Mouse (Mus musculus): ENCODE measurements around the gene Ipo4.

Gene Ipo4

DNA sequence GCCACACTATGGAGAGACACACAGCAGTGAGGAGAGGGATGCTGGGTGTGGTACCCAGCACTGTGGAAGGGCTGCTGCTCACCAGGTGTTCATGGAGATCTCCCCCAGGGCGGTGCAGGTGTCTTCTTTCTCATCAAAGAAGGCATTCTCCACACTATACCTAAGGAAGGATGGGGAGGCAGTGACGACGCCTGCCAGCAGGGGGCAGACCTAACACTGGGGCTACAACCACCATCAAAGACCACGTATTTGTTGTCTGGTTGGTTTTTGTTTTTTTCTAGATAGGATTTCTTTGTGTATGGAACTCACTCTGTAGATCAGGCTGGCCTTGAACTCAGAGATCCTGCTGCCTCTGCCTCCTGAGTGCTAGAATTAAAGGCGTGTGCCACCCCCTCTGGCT lies 6.4 kb downstream of the Ipo4 start:
- DNase-seq (ENCODE audit: low read depth): no peak

DNA sequence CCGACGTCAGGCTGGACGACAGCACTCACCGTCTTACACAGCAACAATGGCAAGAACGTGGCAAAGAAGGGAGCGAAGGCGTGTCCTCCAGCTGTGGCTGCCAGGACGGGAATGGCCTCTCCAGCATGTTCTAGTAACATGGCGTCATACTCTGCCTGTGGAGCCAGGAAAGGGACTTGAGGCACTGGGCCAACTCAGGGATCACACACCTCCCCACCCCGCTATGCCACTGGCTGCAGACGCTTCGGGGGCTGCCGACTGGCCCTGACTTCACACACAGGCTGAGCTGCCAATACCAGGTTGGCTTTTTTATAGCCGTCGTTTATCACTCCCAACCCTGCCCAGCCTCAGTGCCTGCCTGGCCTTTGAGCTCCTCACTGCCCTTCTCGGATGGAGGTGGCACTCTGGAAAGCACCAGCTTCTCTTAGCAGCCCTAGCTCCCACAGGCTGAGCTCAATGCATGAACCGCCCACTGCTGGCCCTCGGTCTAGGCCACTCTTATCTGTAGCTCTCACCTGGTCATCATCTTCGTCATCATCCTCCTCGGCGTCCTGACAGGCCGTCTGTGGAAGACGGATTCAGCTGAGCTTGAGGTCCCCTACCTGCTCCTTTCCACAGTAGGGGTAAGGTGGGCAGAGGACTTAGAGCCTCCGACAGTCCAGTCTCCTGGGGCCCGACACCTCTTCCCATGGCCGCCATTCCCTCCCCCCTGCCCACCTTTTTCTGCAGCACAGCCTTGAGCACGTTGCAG lies 7.5 kb downstream of the Ipo4 start:
- no peak for DNase-seq (ENCODE audit: low read depth)

DNA sequence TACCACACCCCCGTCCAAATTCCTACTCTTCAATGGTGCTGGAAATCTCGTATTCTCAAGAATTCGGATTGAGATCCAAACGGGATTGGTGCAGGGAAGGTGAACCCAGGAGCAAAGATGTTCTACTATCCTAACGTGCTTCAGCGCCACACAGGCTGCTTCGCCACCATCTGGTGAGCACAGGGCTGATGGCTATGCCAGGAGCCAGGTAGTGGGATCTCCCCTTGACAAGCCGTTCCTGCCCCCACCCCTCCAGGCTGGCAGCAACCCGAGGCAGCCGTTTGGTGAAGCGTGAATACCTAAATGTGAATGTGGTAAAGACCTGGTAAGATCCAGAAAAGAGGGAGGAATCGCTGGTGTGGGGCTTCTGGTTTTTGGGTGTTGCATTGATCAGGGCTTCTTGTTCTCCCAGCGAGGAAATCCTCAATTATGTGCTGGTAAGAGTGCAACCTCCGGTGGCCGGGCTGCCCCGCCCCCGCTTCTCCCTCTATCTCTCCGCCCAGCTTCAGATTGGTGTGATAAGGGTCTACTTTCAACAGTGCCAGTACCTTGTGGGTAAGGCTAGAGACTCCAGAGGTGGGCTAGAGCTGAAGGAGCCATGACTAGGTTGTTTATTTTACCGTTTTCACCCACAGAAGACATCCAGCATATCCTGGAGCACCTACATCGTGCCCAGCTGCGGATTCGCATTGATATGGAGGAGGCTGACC lies 17.1 kb downstream of the Ipo4 start:
- DNase-seq (ENCODE audit: low read depth): no peak

DNA sequence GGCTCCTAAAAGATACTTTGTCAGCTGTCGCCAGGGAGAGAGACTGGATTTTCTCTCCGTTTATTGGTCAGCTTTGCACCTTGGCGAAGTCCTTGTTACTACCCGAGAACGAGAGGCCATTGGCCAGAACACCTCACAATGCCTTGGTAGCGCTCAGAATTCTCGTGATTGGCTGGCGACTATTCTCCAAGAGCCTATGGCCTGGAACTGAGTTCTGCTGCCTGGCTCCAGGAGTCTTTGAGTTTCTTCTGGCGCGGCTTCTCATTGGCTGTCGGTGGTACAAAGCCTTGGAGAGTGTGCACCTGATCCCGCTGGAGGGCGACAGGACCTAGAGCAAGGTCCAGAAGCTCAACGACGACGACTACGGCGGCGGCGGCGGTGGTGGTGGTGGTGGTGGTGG lies 17.9 kb downstream of the Ipo4 start, which contains the start of gene Rec8:
TSS of gene Rec8 (plus strand) at position 216 of the 400 bp plus-strand sequence.
- no peak for DNase-seq (ENCODE audit: low read depth)

DNA sequence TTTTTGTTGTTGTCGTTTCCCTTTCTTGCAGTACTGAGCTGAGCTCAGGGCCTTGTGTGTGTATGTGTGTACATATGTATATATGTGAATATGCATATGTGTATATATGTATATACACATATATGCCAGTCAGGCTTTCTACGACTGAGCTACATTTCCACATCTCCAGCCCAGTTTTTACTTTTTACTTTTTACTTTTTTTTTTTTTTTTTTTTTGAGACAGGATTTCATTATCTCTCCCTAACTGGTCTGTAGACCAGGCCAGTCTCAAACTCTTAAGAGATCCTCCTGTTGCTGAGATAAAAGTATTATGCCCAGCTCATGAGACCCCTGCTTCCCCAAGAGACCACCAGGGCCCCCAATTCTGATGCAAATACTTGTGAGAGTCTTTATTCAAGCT lies 18.9 kb downstream of the Ipo4 start:
- no peak for DNase-seq (ENCODE audit: low read depth)

DNA sequence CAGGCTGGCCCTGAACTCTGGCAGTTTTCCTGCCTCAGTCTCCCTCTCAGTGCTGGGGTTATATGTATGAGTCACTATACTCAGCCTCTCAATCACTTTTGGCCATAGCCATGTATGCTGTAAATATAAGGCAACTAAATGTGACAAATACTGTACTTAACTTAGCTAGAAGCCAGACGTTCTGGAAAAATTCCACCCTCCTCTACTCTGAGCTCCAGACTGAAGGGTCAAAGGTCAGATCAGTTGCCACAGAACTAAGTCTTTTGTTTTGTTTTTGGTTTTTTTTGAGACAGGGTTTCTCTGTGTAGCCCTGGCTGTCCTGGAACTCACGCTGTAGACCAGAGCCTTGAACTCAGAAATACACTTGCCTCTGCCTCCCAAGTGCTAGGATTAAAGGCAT lies 19.9 kb downstream of the Ipo4 start:
- DNase-seq (ENCODE audit: low read depth): no peak

DNA sequence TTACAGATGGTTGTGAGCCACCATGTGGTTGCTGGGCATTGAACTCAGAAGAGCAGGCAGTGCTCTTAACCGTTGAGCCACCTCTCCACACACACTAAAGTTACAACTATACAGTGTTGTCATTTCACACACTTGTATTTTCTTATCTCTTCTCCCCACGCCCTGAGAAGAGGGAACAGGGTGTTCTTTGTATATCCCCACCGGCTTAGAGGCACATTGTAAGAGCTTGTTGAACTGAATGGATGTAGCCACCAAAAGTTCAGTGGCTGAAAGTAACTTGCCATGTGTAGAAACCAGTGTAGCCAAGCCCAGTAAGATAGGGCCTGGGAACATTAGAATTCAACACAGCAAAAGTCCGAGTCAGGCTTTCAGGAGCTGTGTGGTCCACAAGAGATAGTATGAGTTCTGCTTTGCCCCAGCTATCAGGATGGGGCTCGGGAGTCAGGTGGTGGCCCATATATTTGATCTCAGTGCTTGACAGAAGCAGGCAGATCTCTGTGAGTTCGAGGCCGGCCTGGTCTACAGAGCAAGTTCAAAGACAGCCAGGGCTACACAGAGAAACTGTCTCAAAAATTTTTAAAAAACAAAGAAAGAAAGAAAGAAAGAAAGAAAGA lies 21.1 kb downstream of the Ipo4 start:
- DNase-seq (ENCODE audit: low read depth): no peak

DNA sequence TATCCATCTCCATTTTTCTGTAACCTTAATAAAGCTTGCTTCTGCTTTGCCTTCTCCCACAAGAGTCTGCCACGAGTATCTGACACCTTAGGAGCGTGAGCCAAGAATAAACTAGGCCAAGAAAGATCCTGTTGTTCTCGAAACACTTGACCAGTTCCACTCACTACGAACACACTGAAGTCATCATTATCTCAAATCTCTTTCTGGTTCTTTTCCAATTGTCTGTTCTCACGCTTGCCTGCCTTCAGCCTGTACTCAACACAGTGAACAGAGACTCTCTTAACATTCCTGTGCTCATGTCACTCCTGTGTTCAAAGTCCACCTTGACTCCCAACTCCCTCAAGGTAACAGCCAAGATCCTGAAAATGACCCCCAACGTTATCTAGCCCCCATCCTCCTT lies 22.4 kb downstream of the Ipo4 start:
- DNase-seq (ENCODE audit: low read depth): no peak

DNA sequence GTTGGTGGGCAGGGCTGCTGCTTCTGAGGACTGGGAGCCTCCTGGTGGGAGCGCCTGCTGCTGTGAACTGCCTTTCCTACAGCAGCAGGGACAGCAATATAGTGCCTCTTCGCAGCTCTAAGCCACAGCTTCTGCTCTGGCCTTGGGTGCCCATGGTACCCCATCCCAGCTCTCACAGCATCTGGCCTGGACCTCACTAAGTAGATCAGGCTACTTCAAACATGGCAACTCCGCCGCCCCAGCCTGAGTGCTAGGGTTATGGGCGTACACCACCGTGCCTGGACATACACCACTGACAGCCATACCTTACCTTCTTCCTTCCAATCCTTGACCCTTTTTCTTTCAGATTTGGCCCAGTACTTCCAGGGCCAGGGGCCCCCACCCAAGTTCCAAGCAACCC lies 27.4 kb downstream of the Ipo4 start:
- no peak for DNase-seq (ENCODE audit: low read depth)

DNA sequence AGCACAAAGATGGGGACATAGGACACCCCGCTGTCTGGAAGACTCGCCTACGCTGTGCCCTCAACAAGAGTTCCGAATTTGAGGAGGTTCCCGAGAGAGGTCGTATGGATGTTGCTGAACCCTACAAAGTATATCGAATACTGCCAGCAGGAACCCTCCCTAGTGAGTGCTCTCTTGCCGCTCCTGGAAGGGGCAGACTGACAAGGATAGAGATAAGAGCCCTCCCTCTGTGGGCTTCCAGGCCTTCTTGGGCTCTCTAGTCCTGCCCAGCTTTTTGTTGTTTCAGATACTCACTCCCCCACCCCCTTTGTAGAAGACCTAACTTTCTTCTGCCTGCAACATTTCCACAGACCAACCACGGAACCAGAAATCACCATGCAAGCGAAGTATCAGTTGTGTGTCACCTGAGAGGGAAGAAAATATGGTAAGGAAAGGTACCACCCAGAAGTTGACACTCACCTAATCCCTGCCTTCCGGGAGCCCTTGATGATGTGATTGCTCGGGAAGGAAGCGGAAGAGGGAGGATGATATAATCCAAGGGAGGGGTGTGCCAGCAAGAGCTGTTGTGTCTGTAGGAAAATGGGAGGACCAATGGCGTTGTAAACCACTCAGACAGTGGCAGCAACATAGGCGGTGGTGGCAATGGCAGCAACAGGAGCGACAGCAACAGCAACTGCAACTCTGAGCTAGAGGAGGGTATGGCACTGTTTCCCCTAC lies 29.9 kb downstream of the Ipo4 start:
- DNase-seq (ENCODE audit: low read depth): no peak

DNA sequence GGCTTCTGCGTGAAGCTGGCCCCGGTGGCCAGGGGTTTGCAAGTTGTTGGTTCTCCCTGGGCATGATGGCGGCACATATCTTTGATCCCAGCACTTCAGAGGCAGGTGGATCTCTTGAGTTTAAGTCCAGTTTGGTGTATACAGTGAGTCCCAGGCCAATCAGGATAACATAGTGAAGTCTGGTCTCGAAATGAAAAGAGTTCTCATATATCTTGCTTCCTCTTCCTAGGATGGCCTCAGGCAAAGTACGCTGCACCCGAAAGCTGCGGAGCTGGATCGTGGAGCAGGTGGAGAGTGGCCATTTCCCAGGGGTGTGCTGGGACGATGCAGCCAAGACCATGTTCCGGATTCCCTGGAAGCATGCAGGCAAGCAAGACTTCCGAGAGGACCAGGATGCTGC lies 30.9 kb downstream of the Ipo4 start:
- DNase-seq (ENCODE audit: low read depth): no peak

DNA sequence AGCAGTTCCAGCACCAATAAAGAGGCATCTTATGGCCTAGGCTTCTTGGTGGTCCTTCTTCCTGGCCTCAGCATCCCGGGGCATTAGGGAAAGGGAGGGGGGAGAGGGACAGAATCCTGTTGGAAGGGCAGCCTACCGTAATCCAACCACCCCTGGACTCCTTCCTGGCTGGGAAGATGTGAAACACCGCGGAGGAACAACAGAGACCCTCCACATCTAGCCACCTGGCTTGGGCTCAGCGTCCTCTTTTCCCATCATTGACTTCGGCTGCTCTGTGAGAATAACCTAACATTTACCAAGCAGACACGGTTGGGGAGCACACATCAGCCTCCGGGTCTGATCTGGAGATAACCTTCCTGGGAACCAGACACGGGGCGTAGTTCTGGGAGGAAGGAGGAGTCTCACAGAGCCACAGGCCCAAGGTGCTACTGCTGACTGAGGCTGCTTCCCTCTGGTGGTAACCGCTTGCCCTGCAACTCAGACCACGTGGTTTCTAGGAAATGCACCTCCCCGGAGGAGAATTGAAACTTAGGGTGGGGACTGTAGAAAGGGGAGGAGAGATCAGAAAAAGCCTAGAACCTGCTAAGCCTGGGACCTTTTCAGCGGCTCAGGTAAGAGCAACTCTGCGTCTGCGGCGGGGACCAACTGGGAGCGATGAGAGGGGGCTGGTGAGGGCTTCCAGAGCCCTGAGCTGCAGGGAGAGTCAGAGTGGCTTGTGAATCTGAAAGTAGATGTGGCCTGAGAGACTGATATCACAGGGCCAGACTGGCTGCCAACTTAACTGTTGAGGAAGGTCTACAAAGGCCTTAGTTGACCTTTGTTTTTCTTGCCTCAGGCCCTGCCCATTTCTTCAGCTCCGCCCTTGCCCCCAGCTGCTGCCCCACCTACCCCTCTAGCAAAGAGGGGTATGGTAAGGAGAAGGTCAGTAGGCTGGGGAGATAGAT lies 31.9 kb downstream of the Ipo4 start:
- DNase-seq (ENCODE audit: low read depth): peak; percentile 98

DNA sequence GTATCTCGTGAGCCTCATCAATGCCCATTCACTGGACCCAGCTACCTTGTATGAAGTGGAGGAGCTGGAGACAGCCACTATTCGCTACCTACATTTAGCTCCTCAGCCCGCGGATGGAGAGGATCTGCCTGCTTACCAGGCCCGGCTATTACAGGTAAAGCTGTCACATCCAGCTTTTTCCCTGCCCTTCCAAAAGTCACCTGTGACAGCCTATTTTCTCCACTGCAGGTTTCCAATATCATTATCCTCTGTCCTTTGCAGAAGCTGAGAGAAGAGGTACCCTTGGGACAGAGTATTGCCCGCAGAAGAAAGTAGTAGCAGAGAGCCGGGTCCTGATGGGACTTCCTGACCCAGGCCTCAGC lies 32.5 kb downstream of the Ipo4 start, which contains the start of gene Irf9:
TSS of gene Irf9 (plus strand) at position 301 of the 362 bp plus-strand sequence.
- DNase-seq (ENCODE audit: low read depth): no peak

DNA sequence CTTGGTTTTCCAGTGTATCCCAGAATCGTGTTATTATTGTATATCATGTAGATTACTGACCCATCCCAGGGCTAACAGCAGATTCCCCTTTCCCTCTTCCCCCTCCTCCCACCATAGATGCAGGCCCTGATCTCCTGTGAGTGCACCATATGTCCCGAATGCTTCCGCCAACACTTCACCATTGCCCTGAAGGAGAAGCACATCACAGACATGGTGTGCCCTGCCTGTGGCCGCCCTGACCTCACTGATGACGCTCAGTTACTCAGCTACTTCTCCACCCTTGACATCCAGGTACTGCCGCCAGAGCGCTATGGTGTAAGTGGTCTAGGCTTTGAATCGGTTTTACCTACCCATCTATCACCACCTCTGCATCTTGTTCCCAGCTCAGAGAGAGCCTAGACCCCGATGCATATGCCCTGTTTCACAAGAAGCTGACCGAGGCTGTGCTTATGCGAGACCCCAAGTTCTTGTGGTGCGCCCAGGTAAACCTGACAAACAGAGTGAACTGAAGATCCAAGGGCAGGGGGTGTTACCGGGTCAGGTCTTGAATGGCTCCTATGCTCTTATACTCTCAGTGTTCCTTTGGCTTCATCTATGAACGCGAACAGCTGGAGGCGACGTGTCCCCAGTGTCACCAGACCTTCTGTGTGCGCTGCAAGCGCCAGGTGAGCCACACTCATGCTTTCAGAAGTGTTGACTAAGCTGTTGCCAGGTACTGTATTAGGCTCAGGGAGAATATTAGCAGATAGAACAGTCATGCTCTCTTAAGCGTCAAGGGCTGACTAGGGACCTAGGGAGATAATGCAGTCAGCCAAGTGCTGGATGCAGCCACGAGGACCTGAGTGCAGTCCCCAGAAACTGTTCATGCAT lies 37.0 kb downstream of the Ipo4 start:
- DNase-seq (ENCODE audit: low read depth): no peak

DNA sequence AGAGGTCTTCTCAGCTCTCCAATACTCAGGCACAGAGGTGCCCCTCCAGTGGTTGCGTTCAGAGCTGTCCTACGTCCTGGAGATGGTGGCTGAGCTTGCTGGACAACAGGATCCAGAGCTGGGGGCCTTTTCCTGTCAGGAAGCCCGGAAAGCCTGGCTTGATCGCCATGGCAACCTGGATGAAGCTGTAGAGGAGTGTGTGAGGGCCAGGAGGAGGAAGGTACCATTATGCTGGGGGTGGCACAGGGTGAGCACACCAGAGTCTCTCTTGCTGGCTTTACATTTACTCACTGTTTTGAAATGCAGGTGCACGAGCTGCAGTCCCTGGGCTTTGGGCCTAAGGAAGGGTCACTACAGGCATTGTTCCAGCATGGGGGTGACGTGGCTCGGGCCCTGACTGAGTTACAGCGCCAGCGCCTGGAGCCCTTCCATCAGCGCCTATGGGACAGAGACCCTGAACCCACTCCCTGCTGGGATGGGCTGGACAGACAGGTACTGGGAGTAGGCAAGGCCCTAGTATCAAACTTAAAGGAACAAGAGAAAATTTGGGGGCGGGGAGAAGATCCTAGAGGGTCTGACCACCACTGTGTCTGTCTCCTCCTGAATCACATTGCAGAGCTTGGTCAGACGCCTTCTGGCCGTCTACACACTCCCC lies 39.6 kb downstream of the Ipo4 start:
- no peak for DNase-seq (ENCODE audit: low read depth)

DNA sequence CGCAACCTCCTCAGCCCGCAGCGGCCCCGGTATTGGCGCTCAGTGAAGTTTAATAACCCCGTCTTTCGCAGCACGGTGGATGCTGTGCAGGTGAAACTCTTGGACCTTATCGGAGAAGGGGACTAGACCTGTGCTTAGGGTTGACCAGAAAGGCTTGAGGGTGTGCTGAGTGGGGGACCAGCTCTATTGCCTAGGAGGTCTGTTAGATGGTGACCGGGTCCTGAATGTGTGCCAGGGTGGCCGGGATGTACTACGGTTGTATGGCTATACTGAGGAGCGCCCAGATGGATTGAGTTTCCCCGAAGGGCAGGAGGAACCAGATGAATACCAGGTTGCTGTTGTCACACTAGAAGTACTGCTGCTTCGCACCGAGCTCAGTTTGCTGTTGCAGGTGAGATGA lies 43.5 kb downstream of the Ipo4 start:
- no peak for DNase-seq (ENCODE audit: low read depth)

DNA sequence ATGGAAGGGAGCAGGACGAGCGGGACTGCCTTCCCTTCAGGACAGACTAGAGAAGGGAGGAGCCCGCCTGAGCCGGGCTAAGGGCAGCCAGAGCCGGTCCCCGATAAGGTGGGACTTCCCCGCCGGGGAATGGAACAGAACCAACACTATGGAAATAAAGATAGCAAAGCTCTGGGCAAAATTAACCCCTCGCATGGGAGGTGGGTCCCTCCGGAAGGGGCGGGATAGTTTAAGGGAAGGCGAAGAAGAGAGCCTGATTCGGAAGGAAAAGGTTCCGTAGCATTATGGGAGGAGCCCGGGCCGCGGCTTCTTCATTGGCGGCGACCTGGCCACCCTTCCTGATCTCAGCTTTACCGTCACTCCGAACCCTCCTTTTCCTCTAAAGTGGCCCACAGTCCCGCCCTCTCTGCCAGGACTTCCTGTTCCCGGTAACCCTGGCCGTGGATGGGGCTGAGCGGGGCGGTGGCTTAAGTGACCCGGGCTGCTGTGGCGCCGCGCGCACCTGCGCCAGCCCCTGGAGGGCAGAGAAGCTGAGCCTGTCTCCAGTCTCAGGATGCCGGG lies 44.3 kb downstream of the Ipo4 start, which contains the start of gene Rnf31:
TSS of gene Rnf31 (plus strand) at position 378 of the 561 bp plus-strand sequence.
- DNase-seq (ENCODE audit: low read depth): peak; percentile 86

DNA sequence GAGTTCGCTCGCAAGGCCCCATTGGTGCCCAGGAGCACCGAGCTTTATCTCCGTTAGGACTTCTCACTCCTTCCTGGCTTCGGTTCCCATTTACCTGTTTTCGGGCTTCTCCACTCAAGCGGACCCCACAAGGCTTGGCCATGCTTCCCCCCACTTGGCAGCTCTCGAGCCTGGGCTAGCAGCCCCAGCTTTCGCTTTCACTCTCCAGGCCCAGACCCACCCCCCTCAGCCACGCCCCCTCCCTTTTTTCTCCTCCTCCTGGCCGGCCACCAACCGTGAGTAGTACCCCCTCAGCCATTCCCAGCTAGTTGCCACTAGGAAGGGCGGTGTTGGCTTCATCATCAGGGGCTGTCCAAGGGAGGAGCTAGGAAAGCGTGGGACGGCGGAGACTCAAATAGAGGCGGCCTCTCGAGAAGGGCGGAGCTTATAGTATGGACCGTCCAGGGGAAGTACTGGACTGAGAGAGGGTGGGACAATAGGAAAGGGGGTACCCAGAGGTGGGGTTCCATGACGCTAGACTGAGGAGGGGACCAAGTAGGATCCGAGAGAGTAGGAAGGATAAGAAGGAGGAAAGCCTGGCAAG lies 44.9 kb downstream of the Ipo4 start, which contains the start of gene Psme2:
TSS of gene Psme2 (minus strand) at position 366 of the 583 bp plus-strand sequence.
- peak; percentile 97 for DNase-seq (ENCODE audit: low read depth)

All from fibroblast of lung, adult 2 months (primary cell).